Mouse (Mus musculus) left cerebral cortex, adult 9 months (tissue): Measurements from ENCODE around the gene Shc1.
"Not testable (repeated sequence)": the region's sequence is repeated elsewhere in the genome, so short reads cannot be mapped to it uniquely, and the experiment has no call there.

Source experiments
- DNase-seq, 2 experiments: peaks; one replicate each; pipeline ENCODE4 v3.0.0; 2022; ENCODE audit warnings: low spot score in 2 of 2

Gene Shc1

GRCm38 (mm10) chr3:89418861-89419250 is 613 bp downstream of the Shc1 start:
- no peak for DNase-seq

DNA sequence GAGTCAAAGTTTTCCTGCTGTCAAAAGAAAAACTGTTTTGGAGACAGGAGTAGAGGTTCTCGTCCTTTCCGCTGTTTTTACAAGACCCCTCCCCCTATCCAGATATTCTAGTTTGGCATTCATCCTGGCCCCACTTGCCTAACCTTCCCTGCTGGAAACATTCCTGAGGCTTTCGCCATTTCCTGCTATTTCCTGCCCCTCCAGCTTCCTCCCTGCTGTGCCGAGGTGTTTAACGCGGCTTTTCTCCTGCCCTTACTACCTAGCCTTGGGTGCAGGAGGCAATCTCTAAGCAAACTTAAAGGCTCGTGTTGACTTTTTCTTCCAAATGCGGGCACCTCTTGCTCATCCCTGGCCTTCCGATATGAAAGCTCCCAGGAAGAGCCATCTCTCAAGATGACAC is 1.3 kb downstream of the Shc1 start:
- no peak for DNase-seq

GRCm38 (mm10) chr3:89419981-89420380 is 1.7 kb downstream of the Shc1 start:
- DNase-seq = no peak

DNA sequence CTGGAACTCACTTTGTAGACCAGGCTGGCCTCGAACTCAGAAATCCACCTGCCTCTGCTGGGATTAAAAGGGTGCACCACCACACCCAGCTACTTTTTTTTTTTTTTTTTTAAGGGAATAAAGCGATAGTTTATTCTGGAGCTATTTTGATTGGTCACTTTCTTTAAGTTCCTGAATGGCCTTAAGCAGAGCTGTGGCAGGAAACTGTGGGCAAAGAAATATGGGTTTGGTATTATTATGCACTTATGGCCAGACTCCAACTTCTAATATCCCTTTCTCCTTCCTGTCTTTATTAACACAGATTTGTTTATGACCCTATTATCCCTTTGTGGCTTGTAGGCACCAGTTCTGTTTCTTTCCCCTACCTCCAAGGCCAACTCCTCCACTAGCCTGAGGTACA is 2.2 kb downstream of the Shc1 start:
- no peak for DNase-seq

GRCm38 (mm10) chr3:89421002-89421774 is 2.9 kb downstream of the Shc1 start:
- peak; percentile 53 to 79 for DNase-seq

- DNase-seq = no peak
These were observed 3.7 kb downstream of the Shc1 start for GRCm38 (mm10) chr3:89421810-89422473.

DNA sequence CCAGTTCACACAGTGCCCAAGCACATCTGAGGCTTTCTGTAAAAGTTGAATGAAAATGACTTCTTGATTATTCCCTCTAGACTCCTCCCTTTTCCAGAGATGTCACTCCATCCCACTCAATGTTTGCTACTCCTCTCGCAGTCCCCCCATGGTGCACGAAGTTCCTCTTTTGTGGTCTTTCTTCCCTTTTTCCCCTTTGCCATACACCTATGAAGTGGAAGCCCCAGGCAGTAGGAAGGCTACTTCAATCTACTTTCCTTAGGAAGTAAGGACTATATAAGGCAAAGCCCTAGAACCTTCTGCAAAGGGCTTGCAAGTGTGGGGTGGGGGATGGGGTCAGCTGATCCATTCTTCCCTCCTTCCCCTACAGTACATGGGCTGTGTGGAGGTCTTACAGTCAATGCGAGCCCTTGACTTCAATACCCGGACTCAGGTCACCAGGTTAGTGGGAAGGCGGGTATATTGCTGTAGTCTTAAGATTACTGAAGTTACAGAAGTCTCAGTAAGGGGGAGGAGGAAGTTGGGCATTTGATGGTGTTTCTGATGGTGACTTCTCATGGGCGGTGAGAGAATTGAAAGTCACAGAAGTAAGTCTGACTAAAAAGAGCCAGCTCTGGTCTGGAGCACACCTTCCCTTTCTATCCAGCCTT is 4.4 kb downstream of the Shc1 start:
- DNase-seq = no peak

DNA sequence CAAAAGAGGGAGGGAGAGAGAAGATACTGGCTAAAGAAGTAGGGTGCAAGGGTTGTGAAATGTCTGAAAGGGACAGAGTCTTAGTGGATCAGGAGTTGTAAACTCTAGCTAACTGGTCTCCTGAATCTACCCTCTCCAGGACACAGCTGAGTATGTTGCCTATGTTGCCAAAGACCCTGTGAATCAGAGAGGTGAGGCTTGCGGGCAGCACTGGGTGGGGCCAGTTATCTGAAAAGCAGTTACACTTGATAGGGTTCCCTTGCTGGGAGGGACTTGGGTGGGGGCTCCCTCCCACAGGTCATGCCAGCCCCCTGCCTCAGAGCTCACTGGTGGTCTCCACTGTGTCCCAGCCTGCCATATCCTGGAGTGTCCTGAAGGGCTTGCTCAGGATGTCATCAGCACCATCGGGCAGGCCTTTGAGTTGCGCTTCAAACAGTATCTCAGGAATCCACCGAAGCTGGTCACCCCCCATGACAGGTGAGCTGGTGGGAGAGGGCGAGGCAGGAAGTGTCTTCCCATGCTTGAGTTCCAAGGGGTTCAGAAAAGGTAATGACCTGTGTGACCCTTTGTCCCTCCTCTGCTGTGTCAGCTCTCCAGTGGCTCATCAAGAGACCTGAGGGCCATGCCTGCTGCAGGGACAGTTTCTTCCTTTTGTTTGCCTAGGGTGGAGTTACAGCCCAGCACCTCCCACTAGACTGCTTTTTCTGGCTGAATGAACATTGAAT is 6.3 kb downstream of the Shc1 start:
- DNase-seq = no peak

GRCm38 (mm10) chr3:89425141-89425525 is 6.9 kb downstream of the Shc1 start:
- DNase-seq = no peak

GRCm38 (mm10) chr3:89425876-89426275 is 7.6 kb downstream of the Shc1 start:
- no peak for DNase-seq

DNA sequence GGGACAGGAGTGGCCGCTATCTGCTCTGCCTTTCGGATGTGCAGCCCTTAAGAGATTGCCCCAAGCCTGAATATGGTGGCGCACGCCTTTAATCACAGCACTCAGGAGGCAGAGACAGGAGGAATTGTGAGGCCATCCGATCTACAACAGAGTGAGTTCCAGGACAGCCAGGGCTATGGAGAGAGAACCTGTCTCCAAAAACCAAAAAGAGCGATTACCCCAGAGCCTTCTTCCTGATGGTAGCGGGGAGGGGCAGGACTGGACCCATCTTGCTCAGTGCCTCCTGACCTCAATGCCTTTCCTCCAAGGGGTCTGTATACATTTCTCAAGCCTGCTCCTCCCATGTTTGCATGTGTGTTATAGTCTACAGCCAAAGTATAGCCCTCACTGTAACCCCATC is 10.8 kb downstream of the Shc1 start:
- not testable (repeated sequence) for DNase-seq

GRCm38 (mm10) chr3:89430171-89431159 is 12.2 kb downstream of the Shc1 start, which contains the start of gene Pygo2:
Gene Pygo2 (plus strand): TSS chr3:89430214.
- peak; percentile 92 to 96 for DNase-seq

GRCm38 (mm10) chr3:89432606-89433005 is 14.4 kb downstream of the Shc1 start:
- DNase-seq = no peak

GRCm38 (mm10) chr3:89434532-89434931 is 16.3 kb downstream of the Shc1 start:
- no peak for DNase-seq

DNA sequence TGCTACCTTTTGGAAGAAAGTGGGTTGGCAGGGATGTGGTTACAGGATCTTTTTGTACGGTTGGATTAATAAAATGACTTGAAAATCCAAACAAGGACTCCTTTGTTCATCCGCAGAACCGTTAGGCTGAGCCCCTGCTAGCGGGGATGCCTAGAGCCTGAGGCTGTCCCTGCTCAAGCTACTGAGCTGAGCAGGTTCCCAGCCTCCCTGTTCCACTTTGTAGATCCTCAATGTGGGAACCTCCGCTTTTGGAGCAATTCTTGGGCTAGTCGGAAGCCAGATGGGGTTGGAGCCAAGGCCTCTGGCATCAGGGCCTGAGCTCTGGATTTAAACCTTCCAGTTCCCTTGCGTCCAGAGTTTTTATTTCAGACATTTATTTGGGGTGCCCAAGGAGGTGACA is 16.8 kb downstream of the Shc1 start:
- DNase-seq = no peak

DNA sequence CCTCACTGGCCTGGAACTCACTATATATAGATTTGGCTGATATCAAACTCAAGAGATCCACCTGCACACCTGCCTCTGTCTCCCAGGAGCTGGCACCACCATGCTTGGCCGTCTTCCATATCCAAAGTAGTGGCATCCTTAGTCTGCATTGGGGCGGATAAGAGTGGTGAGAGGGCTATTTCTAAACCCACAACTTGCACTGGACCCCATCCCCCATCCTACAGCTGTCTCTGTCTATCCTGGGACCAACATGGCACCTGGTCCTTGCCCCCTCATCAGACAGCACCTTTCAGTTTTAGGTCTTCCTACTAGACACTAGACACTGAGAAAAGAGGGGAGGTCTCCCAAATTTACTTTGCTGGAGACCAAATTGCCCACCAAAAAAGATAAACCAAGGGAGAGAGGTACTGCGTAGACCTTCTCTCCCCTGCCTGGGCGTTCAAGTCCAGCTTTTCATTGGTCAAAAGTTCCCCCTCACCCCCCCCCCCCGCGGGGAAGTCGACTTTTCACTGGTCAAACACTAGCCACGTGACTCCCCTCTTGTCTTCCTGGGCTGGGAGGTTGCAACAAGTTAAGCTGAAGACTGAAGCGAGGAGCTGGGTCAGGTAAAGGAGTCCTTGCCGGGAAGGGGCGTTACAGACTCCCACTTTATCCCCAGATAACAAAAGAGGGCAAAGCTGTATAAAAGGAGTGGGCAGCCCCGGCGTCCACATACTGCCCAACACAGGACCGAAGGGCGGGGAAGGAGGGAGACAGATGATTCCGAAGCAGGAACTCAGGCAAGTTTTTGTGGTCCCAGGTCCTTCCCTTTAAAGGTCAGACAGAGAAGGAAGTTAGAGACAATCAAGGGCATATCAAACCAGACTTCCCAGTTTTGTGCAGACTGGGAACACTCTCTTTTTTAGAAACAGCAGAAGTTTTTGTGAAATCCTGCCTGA is 18.2 kb downstream of the Shc1 start, which contains the start of gene Pbxip1:
TSS of gene Pbxip1 (plus strand) at position 531 of the 938 bp plus-strand sequence.
- no peak for DNase-seq

GRCm38 (mm10) chr3:89437269-89437668 is 19.0 kb downstream of the Shc1 start:
- no peak for DNase-seq

GRCm38 (mm10) chr3:89440691-89441090 is 22.4 kb downstream of the Shc1 start:
- DNase-seq = no peak

DNA sequence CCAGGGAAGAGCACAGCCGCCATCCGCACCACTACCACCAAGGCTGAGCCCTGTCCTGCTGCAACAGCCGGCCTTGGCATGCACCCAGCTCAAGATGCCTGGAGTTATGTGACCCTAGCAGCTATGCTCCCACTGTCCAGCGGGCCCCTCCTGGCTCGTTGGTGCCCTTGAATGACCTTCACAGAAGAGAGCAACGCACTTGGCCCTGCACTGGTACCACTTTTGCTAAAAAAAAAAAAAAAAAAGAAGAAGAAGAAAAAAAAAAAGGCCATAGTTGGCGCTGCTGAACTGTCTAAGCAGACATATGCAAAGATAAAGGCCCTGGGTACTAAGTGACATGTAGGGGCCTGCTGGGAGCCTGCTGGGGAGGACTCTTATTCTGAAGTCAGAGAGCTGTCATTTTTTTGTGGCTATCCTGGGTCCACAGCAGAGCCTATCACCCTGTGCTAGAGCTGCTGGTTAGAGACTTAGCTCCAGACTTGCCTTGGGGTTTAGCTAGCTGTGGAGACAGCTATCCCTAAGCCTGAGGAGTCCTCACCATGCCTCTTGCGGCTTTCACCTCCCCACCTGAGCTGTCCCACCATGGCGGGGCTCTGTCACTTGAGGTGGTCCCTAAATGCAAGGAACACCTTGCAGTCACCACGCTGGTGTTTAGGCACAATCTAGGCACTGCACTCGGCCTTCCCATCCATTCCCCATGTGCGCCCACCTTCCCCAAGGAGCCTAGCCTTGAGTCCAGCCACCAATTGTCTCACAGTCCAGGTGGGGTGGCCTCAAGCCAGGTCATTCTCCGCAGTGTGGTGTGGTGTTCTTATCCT is 30.7 kb downstream of the Shc1 start:
- no peak for DNase-seq
